Mouse (Mus musculus) leukemia stem cell, adult 10-12 weeks (primary cell): ENCODE data around the gene Aox1. TPM values are rescaled to one million over a fixed set of nuclear protein-coding genes. Genes with fewer than 3 reads are reported as not detected.

Experiments
- polyA plus RNA-seq: library from polyadenylated mRNA; stranded (reverse); fragments of >175 nt; gene quantifications from 2 replicates; pipeline ENCODE4 v1.2.3, GENCODE M21; 2012; ENCODE audit warnings: low replicate concordance

Aox1 gene
- not detected in 2 replicates for polyA plus RNA-seq

GRCm38 (mm10) chr1:58029636-58030117, at the start of gene Aox1:
Gene Aox1, plus strand, starts transcription at chr1:58029931.

GRCm38 (mm10) chr1:57995432-57996132, 34.1 kb upstream of the Aox1 start, which contains the start of gene Sgo2a:
Gene Sgo2a, plus strand, starts transcription at chr1:57995971.

GRCm38 (mm10) chr1:58018856-58019255, 10.9 kb upstream of the Aox1 start, which contains the start of gene Kctd18:
Gene Kctd18, minus strand, starts transcription at chr1:58018956.

GRCm38 (mm10) chr1:58112880-58113279, 83.1 kb downstream of the Aox1 start, which contains the start of gene Aox3:
Gene Aox3, plus strand, starts transcription at chr1:58113130.

Other genes starting within 250 kb of the Aox1 start
- gene Sgo2a, start 34.0 kb upstream of the Aox1 start, polyA plus RNA-seq, result 1.6 and 2.8 TPM in 2 replicates
- gene Kctd18, start 11.0 kb upstream of the Aox1 start, polyA plus RNA-seq, result 4.3 and 11.9 TPM in 2 replicates
- not detected in 2 replicates for gene Aox3, start 83.2 kb downstream of the Aox1 start, polyA plus RNA-seq
- not detected in 2 replicates for gene Aox4, start 180.5 kb downstream of the Aox1 start, polyA plus RNA-seq
- not detected in 2 replicates for gene Aox2, start 248.4 kb downstream of the Aox1 start, polyA plus RNA-seq